Mouse (Mus musculus): ENCODE measurements around the gene Cacna1d.
A peak's percentile ranks its signal among the peaks of the same experiment; 100 is the strongest.

Cacna1d gene

DNA sequence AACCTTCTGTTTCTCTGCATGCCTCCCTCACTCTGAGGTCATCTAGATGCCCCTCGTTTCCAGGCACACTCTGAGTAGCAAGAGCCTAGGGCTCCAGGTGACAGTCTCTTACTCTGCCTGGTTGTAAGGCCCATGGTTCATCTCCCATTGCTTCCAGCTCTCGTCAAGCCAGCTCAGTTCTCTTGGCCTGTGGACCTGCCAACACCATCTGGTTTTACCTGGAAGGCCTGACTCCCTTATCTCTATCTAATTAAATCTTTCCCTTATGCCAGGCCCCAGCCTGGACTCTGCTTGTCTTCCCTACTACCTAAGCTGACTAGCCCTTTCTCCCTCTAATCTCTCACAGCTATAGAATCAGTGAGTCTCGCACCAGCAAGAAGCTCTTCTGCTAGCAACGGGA is 124.2 kb downstream of the Cacna1d start:
- DNase-seq (ENCODE audit: low spot score in 2 of 2), result no peak

DNA sequence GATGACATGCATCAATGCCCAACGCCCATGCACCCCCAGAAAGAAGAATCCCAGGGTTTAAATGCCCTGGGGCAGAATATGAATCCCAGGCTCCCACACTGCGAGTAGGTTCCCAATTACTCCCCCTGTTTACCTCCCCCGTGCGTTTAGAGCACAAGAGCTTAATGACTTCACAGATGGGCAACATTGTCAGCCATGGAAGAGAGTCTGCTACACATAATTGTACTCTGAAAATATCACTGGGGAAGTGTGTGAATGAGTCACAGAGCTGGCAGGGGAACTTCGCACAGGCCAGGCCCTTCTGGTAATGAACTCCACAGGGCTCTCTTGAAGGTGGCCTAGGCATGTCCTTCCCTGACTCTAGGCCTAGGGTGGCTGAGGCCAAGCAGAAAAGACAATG is 125.4 kb downstream of the Cacna1d start:
- peak in 1 of 2 experiments; percentile 36 for DNase-seq (ENCODE audit: low spot score in 2 of 2)

- no peak for DNase-seq (ENCODE audit: low spot score in 2 of 2)
Observed at GRCm38 (mm10) chr14:30363487-30364167, 127.6 kb downstream of the Cacna1d start.

DNA sequence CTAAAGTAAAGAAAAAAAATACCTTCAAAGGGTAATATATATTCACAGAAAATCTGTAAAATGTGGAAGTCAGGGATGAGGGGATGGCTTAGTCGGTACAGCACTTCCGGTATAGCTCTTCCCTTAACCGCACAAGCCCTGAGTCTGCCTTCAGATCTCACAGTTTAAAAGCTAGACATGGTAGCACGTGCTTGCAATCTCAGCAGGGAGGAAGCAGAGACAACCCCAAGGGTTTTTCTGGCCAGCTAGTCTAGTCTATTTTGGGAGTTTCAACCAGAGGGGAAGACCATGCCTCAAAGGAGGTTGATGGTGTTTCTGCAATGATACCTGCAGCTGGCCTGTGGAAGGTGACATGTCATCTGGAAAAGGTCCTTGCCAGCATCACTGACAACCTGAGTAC is 128.9 kb downstream of the Cacna1d start:
- no peak for DNase-seq (ENCODE audit: low spot score in 2 of 2)

DNA sequence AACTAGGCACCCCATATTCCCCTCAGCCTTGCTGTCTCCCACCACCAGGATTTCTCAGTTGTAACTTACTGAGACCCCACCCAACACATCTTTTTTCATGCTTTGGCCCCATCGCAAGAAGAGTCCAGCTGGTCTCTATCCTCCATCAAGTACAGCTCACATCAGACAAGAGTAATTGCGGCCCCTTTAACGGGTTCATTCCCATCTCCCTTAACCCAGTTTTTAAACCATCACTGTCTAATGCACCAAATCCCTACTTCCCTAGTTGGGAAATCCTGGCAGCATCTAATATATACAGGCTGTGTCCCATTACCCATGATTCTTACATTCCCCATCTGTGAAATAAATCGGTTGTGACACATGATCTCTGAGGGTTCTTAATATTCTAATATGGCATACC is 130.8 kb downstream of the Cacna1d start:
- no peak for DNase-seq (ENCODE audit: low spot score in 2 of 2)

DNA sequence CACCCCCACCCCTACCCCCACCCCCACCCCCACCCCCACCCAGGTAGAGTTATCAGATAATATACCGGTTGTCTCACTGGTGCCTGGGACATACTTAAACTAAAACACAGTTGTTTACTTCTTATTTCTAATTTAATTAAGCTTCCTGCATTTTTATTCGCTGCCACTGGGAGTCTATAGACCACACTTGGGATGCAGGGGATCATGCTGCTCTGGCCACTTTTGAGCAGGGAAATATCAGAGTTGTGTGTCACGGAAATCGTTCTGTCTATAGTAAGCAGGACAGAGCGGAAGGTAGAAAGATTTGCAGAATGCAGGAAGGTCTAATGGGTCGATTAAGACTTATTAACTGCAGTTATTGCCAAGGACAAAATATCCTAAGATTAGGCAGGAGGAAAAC is 131.3 kb downstream of the Cacna1d start:
- no peak for DNase-seq (ENCODE audit: low spot score in 2 of 2)

DNA sequence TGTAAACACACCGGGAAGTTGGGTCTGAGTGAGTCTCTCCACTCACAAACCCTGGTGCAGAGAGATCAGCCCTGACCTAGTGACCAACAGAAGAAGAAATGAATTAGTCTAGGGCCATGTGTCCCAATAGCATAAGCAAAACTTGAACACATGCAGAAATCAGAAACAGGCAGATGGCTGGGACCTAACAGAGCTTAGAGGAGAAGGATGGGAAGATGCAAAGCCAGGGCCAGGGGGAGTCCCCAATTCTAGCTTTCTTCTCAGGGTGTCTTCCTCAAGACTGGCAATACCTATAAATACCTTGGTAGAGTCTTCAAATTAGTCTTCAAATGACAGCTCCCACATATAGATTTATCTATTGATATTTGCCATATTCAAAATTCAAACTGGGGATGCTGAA is 133.2 kb downstream of the Cacna1d start:
- no peak for DNase-seq (ENCODE audit: low spot score in 2 of 2)

GRCm38 (mm10) chr14:30356456-30356855 is 134.8 kb downstream of the Cacna1d start:
- DNase-seq (ENCODE audit: low spot score in 2 of 2), result no peak

DNA sequence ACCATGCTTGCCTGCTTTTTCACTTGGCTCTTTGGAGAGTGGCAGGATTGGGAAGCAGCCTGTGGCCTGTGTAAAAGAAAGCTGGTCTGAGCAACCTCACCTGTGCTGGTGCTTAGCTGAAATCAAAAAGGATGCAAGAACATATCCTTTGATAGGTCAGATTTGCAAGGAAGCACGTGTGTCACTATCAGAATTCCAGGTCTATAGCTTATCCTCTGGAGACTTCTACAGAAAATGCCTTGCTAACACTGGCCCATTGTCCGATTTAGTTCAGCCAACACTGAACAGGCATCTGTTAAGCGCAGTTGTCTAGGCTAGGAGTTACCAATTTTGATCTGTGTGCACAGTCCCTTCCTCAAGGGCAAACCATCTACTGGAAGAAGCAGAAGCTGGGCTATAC is 136.5 kb downstream of the Cacna1d start:
- DNase-seq (ENCODE audit: low spot score in 2 of 2), result no peak

DNA sequence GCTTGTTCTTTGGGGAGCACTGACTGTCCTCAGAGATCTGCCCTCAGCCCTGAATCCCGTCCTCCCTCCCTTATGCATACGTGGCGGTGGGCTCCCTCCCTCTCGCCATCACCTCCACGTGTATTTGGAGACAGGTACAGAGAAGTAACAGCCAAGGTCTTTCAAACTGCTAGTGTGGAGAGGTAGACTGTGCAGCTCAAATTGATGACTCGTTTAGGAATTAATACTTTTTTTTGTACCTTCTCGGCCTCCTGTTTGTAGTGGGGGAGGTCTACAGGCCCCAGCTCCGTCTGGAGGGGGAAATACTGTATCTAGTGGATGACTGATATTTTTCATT is 137.2 kb downstream of the Cacna1d start:
- no peak for DNase-seq (ENCODE audit: low spot score in 2 of 2)

DNA sequence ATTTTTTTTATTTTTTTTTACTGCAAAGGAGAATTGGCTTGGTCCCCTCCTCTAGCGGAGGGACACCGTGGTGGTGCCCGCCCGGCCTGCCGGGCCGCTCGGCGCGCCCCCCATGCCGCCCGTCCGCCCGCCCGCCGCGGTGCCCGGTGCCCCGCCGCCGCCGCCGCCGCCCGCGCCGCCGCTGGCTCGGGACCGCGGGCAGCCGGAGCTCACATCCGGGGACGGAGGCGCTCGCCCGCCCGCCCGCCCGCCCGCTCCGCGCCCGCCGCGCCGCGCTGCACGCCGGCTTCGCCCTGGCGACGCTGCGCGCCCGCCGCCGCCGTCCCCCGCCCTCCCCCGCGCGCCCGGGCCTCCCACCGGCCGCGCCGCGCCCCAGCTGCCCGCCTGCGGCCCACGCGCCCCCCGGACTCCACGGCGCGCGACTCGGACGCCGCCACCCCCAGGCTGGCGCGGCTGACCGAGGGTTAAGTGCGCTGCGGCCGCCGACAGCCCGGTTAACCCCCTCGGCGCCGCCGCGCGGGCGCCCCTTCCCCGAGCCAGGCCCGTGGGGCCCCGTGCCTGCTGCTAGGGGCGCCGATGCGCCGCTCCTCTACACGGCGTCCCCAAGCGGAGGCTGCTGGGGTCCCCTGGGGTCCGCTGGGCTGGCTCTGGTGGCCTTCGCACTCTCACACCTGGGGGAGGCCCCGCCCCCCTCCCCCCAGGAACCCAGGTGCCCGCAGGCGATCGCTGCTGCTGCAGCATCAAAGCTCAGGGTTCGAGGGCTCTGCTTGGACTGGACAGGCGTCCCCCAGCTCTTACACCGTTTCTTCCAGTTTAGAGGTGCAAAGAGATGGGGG is 137.7 kb downstream of the Cacna1d start:
- no peak for DNase-seq (ENCODE audit: low spot score in 2 of 2)

GRCm38 (mm10) chr14:30352951-30353270 is 138.3 kb downstream of the Cacna1d start:
- DNase-seq (ENCODE audit: low spot score in 2 of 2), result no peak

- DNase-seq (ENCODE audit: low spot score in 2 of 2), result no peak
Observed at GRCm38 (mm10) chr14:30352061-30352950, 138.9 kb downstream of the Cacna1d start.

GRCm38 (mm10) chr14:30350285-30350684 is 141.0 kb downstream of the Cacna1d start:
- no peak for DNase-seq (ENCODE audit: low spot score in 2 of 2)

DNA sequence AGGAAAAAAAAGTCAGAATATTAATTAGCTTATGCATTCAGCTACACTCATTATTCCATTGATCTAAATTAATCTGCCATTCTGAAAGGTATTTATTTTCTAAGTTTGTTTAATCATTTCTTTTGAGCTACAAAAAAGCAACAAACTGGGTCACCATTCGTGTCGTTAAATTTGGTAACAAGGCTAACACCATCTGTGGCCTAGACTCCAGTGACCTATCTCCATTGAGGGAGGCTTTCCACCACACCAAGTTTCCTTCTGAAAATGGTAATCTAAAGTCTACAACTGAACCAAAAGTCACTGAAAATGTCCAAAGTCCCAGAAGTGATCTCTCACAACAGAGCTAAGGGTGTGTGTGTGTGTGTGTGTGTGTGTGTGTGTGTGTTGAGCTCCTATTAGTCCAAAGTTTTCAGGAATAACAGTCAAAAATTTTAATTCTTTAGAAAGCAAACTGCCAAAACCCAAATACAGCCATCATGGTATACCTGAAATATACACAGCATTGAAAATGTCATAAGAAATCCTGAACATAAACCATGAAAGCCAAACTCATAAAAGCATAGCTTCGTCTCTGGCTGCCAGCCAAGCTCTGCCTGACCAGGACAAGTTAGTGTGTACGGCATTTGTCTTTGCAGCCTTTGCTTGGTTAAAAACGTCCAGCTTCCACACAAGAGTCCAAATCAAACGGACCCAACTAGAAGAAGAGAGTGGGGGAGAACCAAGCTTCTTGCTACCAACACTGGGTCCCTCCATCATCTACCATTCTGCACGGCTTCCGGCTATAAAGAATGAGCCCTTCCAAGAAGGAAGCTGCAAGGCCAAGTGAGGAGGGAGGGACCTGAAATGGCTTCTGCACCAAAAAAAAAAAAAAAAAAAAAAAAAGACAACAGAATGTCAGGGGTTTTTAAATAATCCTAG is 146.0 kb downstream of the Cacna1d start:
- no peak for DNase-seq (ENCODE audit: low spot score in 2 of 2)

DNA sequence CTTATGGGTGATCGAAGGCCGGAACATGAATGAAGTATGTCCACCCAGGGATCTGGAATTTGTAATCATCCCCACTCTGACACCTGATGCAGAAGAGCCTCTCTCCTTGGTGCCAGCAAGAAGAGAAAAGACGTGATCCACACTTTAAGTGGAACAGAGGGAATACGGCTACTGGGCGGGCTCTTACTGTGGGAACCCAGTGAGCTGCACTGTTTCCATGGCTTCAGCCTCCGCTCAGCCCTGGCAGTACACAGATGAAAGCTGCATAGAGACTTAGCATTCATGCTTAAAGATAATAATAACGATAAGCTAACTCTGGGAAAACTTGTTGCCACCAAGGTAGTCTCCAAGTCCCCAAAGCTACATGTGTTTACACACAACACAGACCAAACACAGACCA is 147.5 kb downstream of the Cacna1d start:
- DNase-seq (ENCODE audit: low spot score in 2 of 2), result no peak

- DNase-seq (ENCODE audit: low spot score in 2 of 2), result no peak
Observed at GRCm38 (mm10) chr14:30341825-30342590, 149.2 kb downstream of the Cacna1d start.

- no peak for DNase-seq (ENCODE audit: low spot score in 2 of 2)
Observed at GRCm38 (mm10) chr14:30340140-30340539, 151.1 kb downstream of the Cacna1d start.

DNA sequence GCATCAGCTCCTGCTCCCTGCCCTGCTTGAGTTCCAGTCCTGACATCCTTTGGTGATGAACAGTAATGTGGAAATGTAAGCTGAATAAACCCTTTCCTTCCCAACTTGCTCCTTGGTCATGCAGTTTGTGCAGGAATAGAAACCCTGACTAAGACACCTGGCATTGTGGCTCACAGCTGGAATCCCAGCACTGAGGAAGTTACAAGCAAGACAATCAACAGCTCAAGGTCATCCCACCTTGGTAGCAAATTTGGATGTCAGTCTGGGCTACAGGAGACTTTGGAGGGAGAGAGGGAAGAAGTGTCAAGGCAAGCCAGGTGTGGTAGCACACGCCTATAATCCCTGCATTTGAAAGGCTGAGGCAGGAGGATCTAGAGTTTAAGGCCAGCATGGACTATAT is 159.4 kb downstream of the Cacna1d start:
- no peak for DNase-seq (ENCODE audit: low spot score in 2 of 2)

DNA sequence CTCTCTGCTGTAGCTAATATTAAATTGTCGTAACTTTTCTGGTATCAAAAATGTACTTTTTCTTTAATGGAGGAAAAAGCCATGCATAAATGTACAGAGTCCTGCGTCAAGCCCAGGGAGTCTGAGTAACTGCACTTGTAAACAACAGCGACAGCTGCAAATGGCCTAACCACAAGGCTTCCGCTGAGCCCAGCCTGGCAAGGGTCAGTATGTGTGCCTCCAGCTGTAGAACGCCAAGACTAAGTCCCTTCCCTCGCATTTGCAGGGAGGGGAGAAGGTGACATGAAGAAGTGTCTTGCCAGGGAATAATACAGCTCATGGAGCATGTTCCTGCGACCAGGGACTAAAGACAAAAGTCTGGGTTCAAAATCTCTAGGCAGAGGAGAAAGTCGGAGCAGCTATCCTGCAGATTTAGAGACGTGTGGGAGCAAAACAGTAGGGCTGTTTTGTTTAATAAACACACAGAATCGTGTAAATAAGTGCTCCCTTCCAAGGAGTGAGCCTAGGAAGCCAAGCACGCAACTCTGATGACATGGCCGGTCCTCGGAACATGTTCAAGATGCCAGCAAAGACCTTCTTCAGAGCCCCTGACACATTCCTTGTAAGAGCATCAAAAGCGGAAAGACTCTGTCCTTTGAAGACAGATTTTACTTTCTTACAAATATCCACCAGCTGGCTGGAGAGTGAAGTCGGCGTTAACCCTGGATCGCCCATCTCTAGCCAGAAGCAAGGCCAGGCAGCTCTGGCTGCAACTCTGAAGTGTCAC is 160.7 kb downstream of the Cacna1d start:
- no peak for DNase-seq (ENCODE audit: low spot score in 2 of 2)
